Mouse (Mus musculus) liver, postnatal 0 days (tissue): ENCODE results near the gene Ppm1h. TPM values are rescaled to one million over a fixed set of nuclear protein-coding genes. Genes with fewer than 3 reads are reported as not detected.

ENCODE experiments used
- ATAC-seq: fragments of 200-750 bp; cut with Nextera tagmentation; 2 replicates; pipeline ENCODE4 v1.8.0; 2017; ENCODE audit warnings: mild to moderate bottlenecking, moderate library complexity
- DNase-seq: peaks from one replicate; pipeline ENCODE4 v3.0.0-alpha.2; 2016
- H3K27ac ChIP-seq: fragments of 300-500 bp; sonication (generic); 2 replicates; pipeline ENCODE4 v1.5.1; 2014; ENCODE audit warnings: antibody characterized with exemption, moderate library complexity, mild to moderate bottlenecking, low read depth
- H3K27me3 ChIP-seq: fragments of 300-500 bp; sonication (generic); 2 replicates; pipeline ENCODE4 v1.6.1; 2014; ENCODE audit warnings: low read length, control low read depth, mixed read lengths; ENCODE audit not compliant: insufficient read depth
- H3K36me3 ChIP-seq: fragments of 300-500 bp; sonication (generic); replicated peaks from 2 replicates; pipeline ENCODE4 v1.6.1; 2014; ENCODE audit warnings: mild to moderate bottlenecking, control low read depth, low read length, moderate library complexity, mixed read lengths; ENCODE audit not compliant: insufficient read depth
- H3K4me1 ChIP-seq: fragments of 300-500 bp; sonication (generic); 2 replicates; pipeline ENCODE4 v1.6.1; 2014; ENCODE audit warnings: antibody characterized with exemption, mild to moderate bottlenecking, control low read depth; ENCODE audit not compliant: insufficient read depth
- H3K4me2 ChIP-seq: fragments of 300-500 bp; sonication (generic); 2 replicates; pipeline ENCODE4 v1.6.1; 2014; ENCODE audit warnings: low read depth, mild to moderate bottlenecking, low read length, moderate library complexity, mixed read lengths
- H3K4me3 ChIP-seq: fragments of 300-500 bp; sonication (generic); 2 replicates; pipeline ENCODE4 v1.5.1; 2014; ENCODE audit warnings: low read depth, low read length
- H3K9ac ChIP-seq: fragments of 300-500 bp; sonication (generic); replicated peaks from 2 replicates; pipeline ENCODE4 v1.6.1; 2014; ENCODE audit warnings: mild to moderate bottlenecking, moderate library complexity
- H3K9me3 ChIP-seq: fragments of 300-500 bp; sonication (generic); 2 replicates; pipeline ENCODE4 v1.6.1; 2016; ENCODE audit warnings: mild to moderate bottlenecking, control low read depth, low read length, mixed read lengths
- CTCF ChIP-seq: sonication (generic); IDR thresholded peaks from 2 replicates; pipeline ENCODE4 v1.5.1; 2016; ENCODE audit warnings: antibody characterized with exemption, low read depth
- EP300 ChIP-seq: IDR thresholded peaks from 2 replicates; pipeline ENCODE4 v1.6.1; 2016; ENCODE audit warnings: antibody characterized with exemption, low read depth, mild to moderate bottlenecking
- WGBS: fragments of 180-500 bp; shearing (Covaris S2); extraction: QIAGEN DNeasy Blood & Tissue Kit; methylation state at CpG from one replicate; pipeline ENCODE4 v1.1.7; 2014; ENCODE audit not compliant: insufficient replicate concordance; 5-methylcytosine and 5-hydroxymethylcytosine counted together
- polyA plus RNA-seq: library from polyadenylated mRNA; unstranded; fragments of >200 nt; fragmentation: Nextera tagmentation; extraction: Ambion mirVana; gene quantifications from 2 replicates; pipeline ENCODE4 v1.2.1, GENCODE M21; 2015

Gene Ppm1h
- polyA plus RNA-seq, 1 experiment from 2014 or later = 3.9 TPM

- Histone ChIP-seq H3K4me3 (no peak overlapping the region), H3K27me3 (no peaks in the 10 kb centered on the region), H3K4me2 (no peak overlapping the region), H3K4me1 (peaks cover 8% of the 10 kb centered on the region), H3K9me3 (no peaks in the 10 kb centered on the region), H3K36me3 (no peaks in the 10 kb centered on the region), H3K27ac (no peak overlapping the region), H3K9ac (no peak overlapping the region)
- DNase-seq (no peak), ATAC-seq (no peak)
- TF ChIP-seq CTCF (no peak), EP300 (no peak)
- WGBS = 78% methylated on average over 11 of the region's 11 CpGs
Observed at GRCm38 (mm10) chr10:122793193-122793592, 114.6 kb downstream of the Ppm1h start.

- WGBS = 28% methylated on average over 20 of the region's 20 CpGs
- Histone ChIP-seq H3K9me3 (no peaks in the 10 kb centered on the region), H3K27me3 (no peaks in the 10 kb centered on the region), H3K36me3 (no peaks in the 10 kb centered on the region), H3K9ac (0 out of 2 replicates have a peak overlapping the region, but pooled peaks have one; percentile 27), H3K27ac (peak overlapping the region; percentile 24), H3K4me2 (peak overlapping the region; percentile 65), H3K4me3 (peak overlapping the region; percentile 44), H3K4me1 (peaks cover 8% of the 10 kb centered on the region)
- DNase-seq (peak; percentile 90), ATAC-seq (peak; percentile 86)
- peak; percentile 92 for TF ChIP-seq CTCF
- no peak for TF ChIP-seq EP300
Observed at GRCm38 (mm10) chr10:122794187-122794850, 115.8 kb downstream of the Ppm1h start.

- Histone ChIP-seq H3K27ac (no peak overlapping the region), H3K27me3 (no peaks in the 10 kb centered on the region), H3K9ac (no peak overlapping the region), H3K4me2 (no peak overlapping the region), H3K4me1 (peaks cover 4% of the 10 kb centered on the region), H3K36me3 (no peaks in the 10 kb centered on the region), H3K4me3 (no peak overlapping the region), H3K9me3 (no peaks in the 10 kb centered on the region)
- no peak for ATAC-seq
- 89% methylated on average over 6 of the region's 6 CpGs for WGBS
- peak; percentile 66 for TF ChIP-seq CTCF
- TF ChIP-seq EP300 = no peak
- no peak for DNase-seq
Observed at GRCm38 (mm10) chr10:122797955-122798354, 119.4 kb downstream of the Ppm1h start.

GRCm38 (mm10) chr10:122800003-122800731 is 121.6 kb downstream of the Ppm1h start:
- WGBS = 28% methylated on average over 19 of the region's 19 CpGs
- Histone ChIP-seq H3K4me1 (peaks cover 4% of the 10 kb centered on the region), H3K9me3 (no peaks in the 10 kb centered on the region), H3K36me3 (no peaks in the 10 kb centered on the region), H3K4me3 (no peak overlapping the region), H3K4me2 (peak overlapping the region; percentile 35), H3K27ac (0 out of 2 replicates have a peak overlapping the region, but pooled peaks have one; percentile 24), H3K9ac (no peak overlapping the region), H3K27me3 (no peaks in the 10 kb centered on the region)
- ATAC-seq (peak; percentile 51), DNase-seq (peak; percentile 23)
- TF ChIP-seq EP300 (no peak), CTCF (no peak)

- Histone ChIP-seq H3K4me3 (no peak overlapping the region), H3K4me1 (peaks cover 4% of the 10 kb centered on the region), H3K9ac (no peak overlapping the region), H3K4me2 (peak overlapping the region; percentile 35), H3K36me3 (no peaks in the 10 kb centered on the region), H3K27ac (no peak overlapping the region), H3K27me3 (no peaks in the 10 kb centered on the region), H3K9me3 (no peaks in the 10 kb centered on the region)
- TF ChIP-seq CTCF = no peak
- no peak for TF ChIP-seq EP300
- no peak for ATAC-seq
- 53% methylated on average over 4 of the region's 4 CpGs for WGBS
- DNase-seq = no peak
Observed at GRCm38 (mm10) chr10:122800732-122801110, 122.2 kb downstream of the Ppm1h start.

- WGBS = 42% methylated on average over 30 of the region's 30 CpGs
- Histone ChIP-seq H3K4me2 (peak overlapping the region; percentile 54), H3K36me3 (no peaks in the 10 kb centered on the region), H3K9ac (0 out of 2 replicates have a peak overlapping the region, but pooled peaks have one; percentile 38), H3K4me3 (no peak overlapping the region), H3K4me1 (peaks cover 4% of the 10 kb centered on the region), H3K27ac (no peak overlapping the region), H3K27me3 (no peaks in the 10 kb centered on the region), H3K9me3 (no peaks in the 10 kb centered on the region)
- ATAC-seq (no peak), DNase-seq (no peak)
- TF ChIP-seq EP300 = no peak
- TF ChIP-seq CTCF = no peak
Observed at GRCm38 (mm10) chr10:122802218-122802617, 123.7 kb downstream of the Ppm1h start.
